Mouse (Mus musculus) forebrain, postnatal 0 days (tissue): Measurements from ENCODE around the gene Cdh8. TPM values are rescaled to one million over a fixed set of nuclear protein-coding genes. Genes with fewer than 3 reads are reported as not detected.

Experiments used
- ATAC-seq: fragments of 200-750 bp; cut with Nextera tagmentation; 2 replicates; pipeline ENCODE4 v1.8.0; 2017; ENCODE audit warnings: mild to moderate bottlenecking, moderate library complexity
- DNase-seq: peaks from one replicate; pipeline ENCODE4 v3.0.0-alpha.2; 2015
- H3K27ac ChIP-seq: fragments of 300-500 bp; sonication (generic); 2 replicates; pipeline ENCODE4 v1.5.1; 2014; ENCODE audit warnings: low read depth, mild to moderate bottlenecking, antibody characterized with exemption, low read length, moderate library complexity, mixed read lengths
- H3K27me3 ChIP-seq: fragments of 300-500 bp; sonication (generic); 2 replicates; pipeline ENCODE4 v1.6.1; 2014; ENCODE audit warnings: mild to moderate bottlenecking, low read length, mixed read lengths; ENCODE audit not compliant: insufficient read depth
- H3K36me3 ChIP-seq: fragments of 300-500 bp; sonication (generic); 2 replicates; pipeline ENCODE4 v1.6.1; 2014; ENCODE audit warnings: mild to moderate bottlenecking, moderate library complexity; ENCODE audit not compliant: insufficient read depth
- H3K4me1 ChIP-seq: fragments of 300-500 bp; sonication (generic); 2 replicates; pipeline ENCODE4 v1.6.1; 2014; ENCODE audit warnings: antibody characterized with exemption; ENCODE audit not compliant: insufficient read depth
- H3K4me2 ChIP-seq: fragments of 300-500 bp; sonication (generic); 2 replicates; pipeline ENCODE4 v1.6.1; 2014; ENCODE audit warnings: low read depth, mild to moderate bottlenecking, moderate library complexity
- H3K4me3 ChIP-seq: fragments of 300-500 bp; sonication (generic); 2 replicates; pipeline ENCODE4 v1.5.1; 2014; ENCODE audit warnings: low read depth, low read length, mixed read lengths
- H3K9ac ChIP-seq: fragments of 300-500 bp; sonication (generic); 2 replicates; pipeline ENCODE4 v1.6.1; 2014; ENCODE audit warnings: mild to moderate bottlenecking
- H3K9me3 ChIP-seq: fragments of 300-500 bp; sonication (generic); 2 replicates; pipeline ENCODE4 v1.6.1; 2016; ENCODE audit warnings: low read length
- CTCF ChIP-seq: sonication (generic); IDR thresholded peaks from 2 replicates; pipeline ENCODE4 v1.5.1; 2016; ENCODE audit warnings: antibody characterized with exemption, control low read depth, low read depth
- WGBS: fragments of 180-500 bp; shearing (Covaris S2); extraction: QIAGEN DNeasy Blood & Tissue Kit; methylation state at CpG from one replicate; pipeline ENCODE4 v1.1.7; 2014; 5-methylcytosine and 5-hydroxymethylcytosine counted together
- polyA plus RNA-seq: library from polyadenylated mRNA; unstranded; fragments of >200 nt; fragmentation: Nextera tagmentation; extraction: Ambion mirVana; gene quantifications from 2 replicates; pipeline ENCODE4 v1.2.1, GENCODE M21; 2015
- total RNA-seq: library from RNA; depleted of rRNA; stranded (reverse); fragments of >200 nt; gene quantifications from 2 replicates; pipeline ENCODE4 v1.2.3, GENCODE M21; 2014

The Cdh8 gene
- total and polyA plus RNA-seq, 2 experiments from 2014 or later = 63.1 to 115 TPM

- Histone ChIP-seq H3K4me1 (no peaks in the 10 kb centered on the region), H3K4me2 (no peak overlapping the region), H3K36me3 (no peaks in the 10 kb centered on the region), H3K9me3 (no peaks in the 10 kb centered on the region), H3K4me3 (no peak overlapping the region), H3K27me3 (no peaks in the 10 kb centered on the region), H3K9ac (no peak overlapping the region), H3K27ac (no peak overlapping the region)
- DNase-seq (no peak), ATAC-seq (no peak)
- no peak for TF ChIP-seq CTCF
- WGBS = 91% methylated on average over 1 of the region's 1 CpGs
Observed at GRCm38 (mm10) chr8:99290201-99290600, 126.1 kb downstream of the Cdh8 start.

- Histone ChIP-seq H3K27me3 (no peaks in the 10 kb centered on the region), H3K9me3 (no peaks in the 10 kb centered on the region), H3K4me3 (no peak overlapping the region), H3K9ac (no peak overlapping the region), H3K36me3 (no peaks in the 10 kb centered on the region), H3K4me2 (no peak overlapping the region), H3K27ac (no peak overlapping the region), H3K4me1 (no peaks in the 10 kb centered on the region)
- DNase-seq = no peak
- 61% methylated on average over 1 of the region's 1 CpGs for WGBS
- TF ChIP-seq CTCF = no peak
- ATAC-seq = no peak
Observed at GRCm38 (mm10) chr8:99285103-99285502, 131.2 kb downstream of the Cdh8 start.

DNA sequence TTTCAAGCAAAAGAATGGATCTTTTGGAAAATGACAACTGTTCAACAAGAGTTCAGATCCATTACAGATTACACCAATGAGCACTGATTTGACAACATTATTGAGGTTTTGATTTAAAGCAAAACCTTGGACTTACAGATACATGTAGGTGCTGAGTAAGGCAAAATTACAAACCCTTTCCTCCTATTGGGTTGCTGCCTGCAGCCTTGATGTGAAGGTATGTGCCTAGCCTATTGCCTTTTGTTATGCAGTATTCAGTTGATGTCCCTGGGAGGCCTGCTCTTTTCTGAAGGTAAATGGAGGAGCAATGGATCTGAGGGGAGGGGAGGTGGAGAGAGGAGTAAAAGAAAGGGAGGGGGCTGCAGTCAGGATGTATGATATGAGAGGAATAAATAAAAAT, 135.9 kb downstream of the Cdh8 start:
- Histone ChIP-seq H3K27me3 (no peaks in the 10 kb centered on the region), H3K4me1 (no peaks in the 10 kb centered on the region), H3K4me2 (no peak overlapping the region), H3K36me3 (no peaks in the 10 kb centered on the region), H3K4me3 (no peak overlapping the region), H3K9me3 (no peaks in the 10 kb centered on the region), H3K9ac (no peak overlapping the region), H3K27ac (no peak overlapping the region)
- DNase-seq = no peak
- no peak for ATAC-seq
- no peak for TF ChIP-seq CTCF

DNA sequence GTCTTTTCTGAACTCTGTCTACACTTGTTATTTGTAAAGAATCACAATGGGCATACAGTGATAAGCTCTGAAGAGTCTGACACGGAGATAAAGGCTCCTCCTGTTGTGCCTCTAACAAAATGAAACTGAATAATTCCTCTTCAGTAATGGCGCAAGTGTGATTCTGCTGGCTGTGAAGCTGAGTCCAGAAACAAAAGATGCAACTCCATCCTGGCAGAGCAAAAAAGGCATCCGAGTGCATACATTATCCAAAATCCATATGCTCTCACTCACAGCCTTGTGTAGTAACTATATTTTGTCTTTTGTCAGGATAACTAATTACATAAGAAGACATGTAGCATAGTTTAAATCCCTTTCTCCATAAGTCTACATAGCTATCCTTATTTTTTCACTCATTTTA, 149.1 kb downstream of the Cdh8 start:
- ATAC-seq (no peak), DNase-seq (no peak)
- Histone ChIP-seq H3K9me3 (no peaks in the 10 kb centered on the region), H3K27me3 (no peaks in the 10 kb centered on the region), H3K36me3 (no peaks in the 10 kb centered on the region), H3K27ac (no peak overlapping the region), H3K9ac (no peak overlapping the region), H3K4me3 (no peak overlapping the region), H3K4me2 (no peak overlapping the region), H3K4me1 (no peaks in the 10 kb centered on the region)
- 38% methylated on average over 3 of the region's 3 CpGs for WGBS
- TF ChIP-seq CTCF = no peak

DNA sequence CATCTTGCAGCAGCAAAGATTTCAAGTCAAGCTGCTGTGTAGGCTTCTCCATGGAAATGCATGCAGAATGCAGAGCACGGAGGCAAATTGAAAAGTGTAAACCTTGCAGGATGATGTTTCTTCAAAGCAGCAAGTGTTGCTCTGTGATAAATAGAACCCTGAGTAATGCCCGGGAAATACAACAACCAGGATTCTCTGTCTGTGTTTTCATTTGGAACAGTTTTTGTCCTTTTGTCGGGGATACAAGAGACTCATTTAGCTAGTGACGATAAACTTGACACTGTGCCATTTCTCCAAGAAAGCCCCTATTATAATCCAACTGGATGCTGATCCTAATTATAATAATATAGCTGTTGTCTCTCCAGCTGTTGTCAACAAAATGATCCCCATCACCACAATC, 181.9 kb downstream of the Cdh8 start:
- ATAC-seq (peak; percentile 50), DNase-seq (peak; percentile 50)
- H3K4me1 ChIP-seq = peaks cover 4% of the 10 kb centered on the region; the same call in 1 of the 2 replicates
- 0 out of 2 replicates have a peak overlapping the region, but pooled peaks have one; percentile 5 for H3K4me2 ChIP-seq
- no peak overlapping the region for H3K4me3 ChIP-seq
- TF ChIP-seq CTCF = no peak
- no peaks in the 10 kb centered on the region for H3K9me3 ChIP-seq
- no peak overlapping the region for H3K27ac ChIP-seq
- no peak overlapping the region for H3K9ac ChIP-seq
- no peaks in the 10 kb centered on the region for H3K27me3 ChIP-seq
- 11% methylated on average over 4 of the region's 4 CpGs for WGBS
- no peaks in the 10 kb centered on the region for H3K36me3 ChIP-seq

DNA sequence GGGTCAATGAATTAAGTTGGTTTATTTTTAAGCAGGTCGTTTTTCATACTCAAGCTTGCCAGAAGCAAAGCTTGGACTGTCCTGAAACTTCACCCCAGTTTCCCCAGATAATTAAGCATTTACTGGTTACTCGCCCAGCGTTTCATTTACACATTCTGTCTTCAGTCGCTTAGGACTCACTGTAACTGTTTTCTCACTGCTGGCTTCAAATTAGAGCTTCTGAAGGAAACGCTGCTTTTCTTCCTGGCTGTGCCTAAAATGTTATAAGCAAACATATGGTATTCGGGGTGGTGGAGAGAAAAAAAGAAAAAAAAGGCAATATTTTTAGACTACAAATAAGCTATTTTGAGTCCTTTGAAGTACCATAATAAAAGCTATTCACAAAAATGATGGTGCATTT, 192.6 kb downstream of the Cdh8 start:
- WGBS = 26% methylated on average over 6 of the region's 6 CpGs
- H3K4me2 ChIP-seq = no peak overlapping the region
- H3K27me3 ChIP-seq = no peaks in the 10 kb centered on the region
- peaks cover 3% of the 10 kb centered on the region; the same call in 1 of the 2 replicates for H3K4me1 ChIP-seq
- TF ChIP-seq CTCF = no peak
- no peak overlapping the region for H3K27ac ChIP-seq
- H3K9me3 ChIP-seq = no peaks in the 10 kb centered on the region
- ATAC-seq (no peak), DNase-seq (peak; percentile 55)
- H3K36me3 ChIP-seq = no peaks in the 10 kb centered on the region
- no peak overlapping the region for H3K9ac ChIP-seq
- no peak overlapping the region for H3K4me3 ChIP-seq

- H3K36me3 ChIP-seq = no peaks in the 10 kb centered on the region
- no peak overlapping the region for H3K27ac ChIP-seq
- no peak for TF ChIP-seq CTCF
- no peaks in the 10 kb centered on the region for H3K27me3 ChIP-seq
- no peak overlapping the region for H3K4me3 ChIP-seq
- 42% methylated on average over 7 of the region's 7 CpGs for WGBS
- no peaks in the 10 kb centered on the region for H3K9me3 ChIP-seq
- H3K9ac ChIP-seq = no peak overlapping the region
- DNase-seq (peak; percentile 32), ATAC-seq (peak; percentile 80)
- H3K4me1 ChIP-seq = no peaks in the 10 kb centered on the region
- H3K4me2 ChIP-seq = no peak overlapping the region
Observed at GRCm38 (mm10) chr8:99205194-99205593, 211.1 kb downstream of the Cdh8 start.

DNA sequence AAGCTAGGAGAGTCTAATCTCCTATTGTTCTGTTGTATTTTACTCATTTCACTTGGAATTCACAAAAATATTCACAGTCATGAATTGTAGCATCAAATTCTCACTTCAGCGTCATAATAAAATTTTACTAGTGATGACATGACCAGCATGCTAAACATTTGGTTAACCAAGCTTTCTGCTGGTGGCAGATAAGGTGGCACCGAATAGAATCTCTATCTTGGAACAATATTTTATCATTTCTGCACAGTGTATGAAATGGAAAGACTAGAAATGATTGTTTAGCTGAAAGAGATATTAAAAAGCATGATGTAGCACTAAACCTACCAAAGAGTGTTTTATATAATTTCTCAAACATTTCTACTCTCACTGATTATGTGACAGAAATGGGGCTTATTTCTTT, 225.6 kb downstream of the Cdh8 start:
- DNase-seq (no peak), ATAC-seq (no peak)
- no peaks in the 10 kb centered on the region for H3K36me3 ChIP-seq
- no peaks in the 10 kb centered on the region for H3K9me3 ChIP-seq
- no peak overlapping the region for H3K9ac ChIP-seq
- no peaks in the 10 kb centered on the region for H3K27me3 ChIP-seq
- 71% methylated on average over 2 of the region's 2 CpGs for WGBS
- no peak for TF ChIP-seq CTCF
- H3K4me1 ChIP-seq = no peaks in the 10 kb centered on the region
- H3K27ac ChIP-seq = no peak overlapping the region
- H3K4me2 ChIP-seq = no peak overlapping the region
- H3K4me3 ChIP-seq = no peak overlapping the region
